Mouse (Mus musculus) thymus, adult 2 months (tissue): ENCODE measurements around the gene Dnajc16.

Experiments
- CTCF ChIP-seq: fragments of 200-500 bp; IDR thresholded peaks from 2 replicates; pipeline ENCODE4 v1.5.1; 2012; ENCODE audit warnings: mild to moderate bottlenecking, control low read depth, low read length, moderate library complexity, borderline replicate concordance; ENCODE audit not compliant: control insufficient read depth, poor library complexity, insufficient read depth; ENCODE audit errors: extremely low read depth
- POLR2A ChIP-seq: fragments of 200-500 bp; IDR thresholded peaks from 2 replicates; pipeline ENCODE4 v1.6.1; 2012; ENCODE audit warnings: mild to moderate bottlenecking, low read length, control low read depth, moderate library complexity; ENCODE audit not compliant: control insufficient read depth, poor library complexity, insufficient read depth; ENCODE audit errors: extremely low read depth

DNA sequence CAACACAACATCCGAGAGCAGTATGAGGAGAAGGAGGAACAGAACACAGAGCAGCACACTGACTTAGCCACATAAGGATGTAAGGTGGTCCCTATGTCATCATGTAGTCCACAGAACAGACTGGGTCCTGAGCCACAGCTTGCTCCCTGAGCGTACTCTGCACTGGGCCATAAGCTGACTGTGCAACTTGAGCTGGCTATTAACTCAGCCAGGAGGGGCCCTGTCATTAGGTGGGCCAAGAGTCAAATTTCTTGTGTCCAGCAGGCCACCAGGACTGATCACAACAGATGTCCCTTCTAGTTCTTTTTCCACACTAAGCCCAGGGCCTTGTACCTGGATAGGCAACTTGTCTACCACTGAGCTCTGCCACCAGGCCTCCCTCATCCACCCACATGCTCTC, 75.7 kb downstream of the Dnajc16 start:
- TF ChIP-seq CTCF (no peak), POLR2A (no peak)
